Mouse (Mus musculus) heart, embryonic 14.5 days (tissue): ENCODE results near the gene Lhpp. TPM values are rescaled to one million over a fixed set of nuclear protein-coding genes. Genes with fewer than 3 reads are reported as not detected.

Source experiments
- ATAC-seq: fragments of 200-750 bp; cut with Nextera tagmentation; 2 replicates; pipeline ENCODE4 v1.8.0; 2017; ENCODE audit warnings: low read depth, moderate TSS enrichment; ENCODE audit not compliant: insufficient number of reproducible peaks, insufficient read depth, low FRiP score
- H3K27ac ChIP-seq, 2 experiments: fragments of 200-500 bp in 1 of 2; fragments of 300-500 bp in 1 of 2; sonication (generic) in 1 of 2; replicated peaks in 1 of 2; 2 replicates each; pipeline ENCODE4 v1.5.1; 2012 to 2014; ENCODE audit warnings: low read depth in 2 of 2, low read length in 2 of 2, control low read depth in 1 of 2, mild to moderate bottlenecking in 1 of 2, mixed read lengths in 1 of 2; ENCODE audit not compliant: control insufficient read depth in 1 of 2, insufficient read depth in 1 of 2
- H3K27me3 ChIP-seq: fragments of 300-500 bp; sonication (generic); 2 replicates; pipeline ENCODE4 v1.6.1; 2014; ENCODE audit warnings: mild to moderate bottlenecking, low read length, control low read depth; ENCODE audit not compliant: control insufficient read depth, insufficient read depth
- H3K36me3 ChIP-seq: fragments of 300-500 bp; sonication (generic); 2 replicates; pipeline ENCODE4 v1.6.1; 2014; ENCODE audit warnings: mild to moderate bottlenecking, control low read depth, low read length, mixed read lengths; ENCODE audit not compliant: control insufficient read depth, insufficient read depth
- H3K4me1 ChIP-seq, 2 experiments: fragments of 200-500 bp in 1 of 2; fragments of 300-500 bp in 1 of 2; sonication (generic) in 1 of 2; 2 replicates each; pipeline ENCODE4 v1.6.1; 2012 to 2014; ENCODE audit warnings: low read length in 2 of 2, control low read depth in 1 of 2, mixed read lengths in 1 of 2; ENCODE audit not compliant: control insufficient read depth in 2 of 2, insufficient read depth in 2 of 2
- H3K4me2 ChIP-seq: fragments of 300-500 bp; sonication (generic); 2 replicates; pipeline ENCODE4 v1.6.1; 2014; ENCODE audit warnings: mild to moderate bottlenecking, low read length
- H3K4me3 ChIP-seq, 2 experiments: fragments of 200-500 bp in 1 of 2; fragments of 300-500 bp in 1 of 2; sonication (generic) in 1 of 2; 2 replicates each; pipeline ENCODE4 v1.5.1; 2012 to 2014; ENCODE audit warnings: low read length in 2 of 2, mild to moderate bottlenecking in 2 of 2, control low read depth in 1 of 2, low read depth in 1 of 2, moderate library complexity in 1 of 2; ENCODE audit not compliant: control insufficient read depth in 1 of 2, insufficient read depth in 1 of 2
- H3K9ac ChIP-seq: fragments of 300-500 bp; sonication (generic); 2 replicates; pipeline ENCODE4 v1.6.1; 2014; ENCODE audit warnings: mild to moderate bottlenecking, low read length
- H3K9me3 ChIP-seq: fragments of 300-500 bp; sonication (generic); 2 replicates; pipeline ENCODE4 v1.6.1; 2016; ENCODE audit warnings: low read length, control low read depth; ENCODE audit not compliant: control insufficient read depth
- WGBS: fragments of 180-500 bp; shearing (Covaris S2); extraction: QIAGEN DNeasy Blood & Tissue Kit; methylation state at CpG from one replicate; pipeline ENCODE4 v1.1.7; 2014; 5-methylcytosine and 5-hydroxymethylcytosine counted together
- polyA plus RNA-seq: library from polyadenylated mRNA; unstranded; fragments of >200 nt; fragmentation: Nextera tagmentation; extraction: Ambion mirVana; gene quantifications from 2 replicates; pipeline ENCODE4 v1.2.1, GENCODE M21; 2014

Lhpp gene
- polyA plus RNA-seq, 1 experiment from 2014 or later, result 35.0 TPM

DNA sequence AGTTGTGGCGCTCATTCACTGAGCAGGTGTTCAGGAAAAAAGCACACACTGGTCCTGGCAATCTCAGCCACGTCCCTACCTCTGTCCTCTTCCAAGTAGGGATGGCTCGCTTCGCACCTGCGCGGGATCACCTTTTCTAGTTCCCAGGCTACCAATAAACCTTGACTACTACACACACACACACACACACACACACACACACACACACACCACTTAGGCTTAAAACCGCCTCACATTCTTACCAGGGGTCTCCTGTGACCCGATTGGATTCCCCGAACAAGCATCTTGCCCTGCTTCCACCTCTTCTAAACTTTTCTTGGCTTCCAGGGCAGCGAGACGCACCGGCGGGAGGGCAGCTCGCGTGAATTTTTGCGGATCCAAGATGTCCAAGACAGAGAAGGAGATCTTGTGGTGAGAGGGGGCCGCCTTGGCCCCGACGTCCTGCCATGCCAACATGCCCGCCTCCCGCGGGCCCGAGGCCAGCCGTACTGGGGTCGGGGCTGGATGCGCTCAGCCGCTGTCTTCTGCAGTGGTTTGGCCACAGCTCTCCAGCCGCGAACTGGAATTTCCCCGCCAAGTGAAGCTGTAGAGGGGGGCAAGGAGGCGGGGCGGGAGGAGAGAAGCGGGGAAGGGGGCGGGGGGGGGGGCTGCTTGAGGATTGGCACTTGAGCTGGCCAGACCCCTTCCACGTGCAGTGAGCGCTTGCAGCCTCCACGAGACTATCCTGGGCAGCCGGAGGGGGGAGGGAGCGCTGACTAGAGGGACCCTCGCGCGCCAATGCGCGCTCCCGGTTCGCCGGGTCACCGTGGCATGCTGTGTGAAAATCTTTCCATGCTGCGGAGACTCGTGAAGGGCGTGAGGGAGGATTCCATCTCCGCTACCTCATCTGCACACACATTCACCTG lies 11.1 kb upstream of the Lhpp start, which contains the start of gene Nkx1-2:
TSS of gene Nkx1-2 (minus strand) at position 567 of the 905 bp plus-strand sequence.
- WGBS, result under 1% methylated on average over 48 of the region's 52 CpGs
- H3K4me2 ChIP-seq, result peak within 1 kb of the TSS; percentile 91
- ATAC-seq, result no peak
- H3K36me3 ChIP-seq, result no peaks in the 10 kb centered on the region
- peaks cover 85% of the 10 kb centered on the region for H3K27me3 ChIP-seq
- H3K27ac ChIP-seq, result no peak within 1 kb of the TSS
- peaks cover 5 to 23% of the 10 kb centered on the region in 2 experiments for H3K4me1 ChIP-seq
- peak within 1 kb of the TSS; percentile 38 to 58 for H3K4me3 ChIP-seq
- H3K9ac ChIP-seq, result 0 out of 2 replicates have a peak within 1 kb of the TSS, but pooled peaks have one; percentile 14
- no peaks in the 10 kb centered on the region for H3K9me3 ChIP-seq

DNA sequence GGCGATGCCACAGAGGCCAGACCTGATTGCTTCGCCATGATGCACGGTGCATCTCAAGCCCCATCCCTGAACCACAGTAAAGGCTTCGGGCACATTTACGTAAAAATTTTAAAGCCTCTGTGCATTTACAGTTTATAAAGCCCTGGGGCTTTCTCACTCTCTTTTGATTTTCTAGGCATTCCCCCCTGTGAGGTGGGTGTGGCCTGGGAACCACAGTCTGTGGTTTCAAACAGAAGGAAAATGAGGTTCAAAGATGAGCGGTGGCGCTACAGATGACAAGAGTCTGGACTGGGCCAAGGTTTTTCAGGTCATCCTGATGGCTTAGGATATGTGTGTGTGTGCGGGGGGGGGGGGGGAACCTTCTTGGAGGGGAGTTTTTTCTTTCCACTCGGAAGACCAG lies 10.4 kb upstream of the Lhpp start:
- Histone ChIP-seq H3K4me3 (peak overlapping the region; percentile 33 to 42), H3K4me2 (peak overlapping the region; percentile 84), H3K36me3 (no peaks in the 10 kb centered on the region), H3K4me1 (peaks cover 5 to 23% of the 10 kb centered on the region in 2 experiments), H3K27ac (no peak overlapping the region), H3K27me3 (peaks cover 86% of the 10 kb centered on the region), H3K9ac (no peak overlapping the region), H3K9me3 (no peaks in the 10 kb centered on the region)
- WGBS, result 3% methylated on average over 9 of the region's 9 CpGs
- ATAC-seq, result no peak

DNA sequence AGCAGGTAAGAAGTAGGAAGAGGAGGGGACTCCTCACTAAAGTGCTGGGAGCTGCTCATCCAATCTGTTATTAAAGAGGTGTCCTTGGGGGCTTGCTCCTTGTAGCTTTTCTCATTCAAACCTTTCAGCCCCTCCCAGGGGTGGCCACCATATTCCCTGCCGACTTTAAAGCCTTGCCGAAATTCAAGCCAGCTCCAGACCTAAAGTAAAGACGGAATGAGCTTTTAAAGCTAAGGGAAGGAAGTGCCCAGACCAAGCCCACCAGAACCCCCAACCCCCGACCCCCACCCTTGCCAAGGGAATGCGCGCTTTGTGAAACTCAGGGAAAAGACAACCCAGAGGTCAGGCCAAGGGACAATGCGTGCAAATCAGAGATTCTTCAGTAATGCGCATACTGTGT lies 9.5 kb upstream of the Lhpp start:
- Histone ChIP-seq H3K9ac (no peak overlapping the region), H3K36me3 (no peaks in the 10 kb centered on the region), H3K4me3 (no peak overlapping the region), H3K4me2 (no peak overlapping the region), H3K4me1 (peaks cover 5 to 23% of the 10 kb centered on the region in 2 experiments), H3K27me3 (peaks cover 78% of the 10 kb centered on the region), H3K9me3 (no peaks in the 10 kb centered on the region), H3K27ac (no peak overlapping the region)
- 18% methylated on average over 8 of the region's 8 CpGs for WGBS
- no peak for ATAC-seq

GRCm38 (mm10) chr7:132604720-132605119 lies 5.7 kb upstream of the Lhpp start:
- Histone ChIP-seq H3K9me3 (no peaks in the 10 kb centered on the region), H3K36me3 (no peaks in the 10 kb centered on the region), H3K4me3 (no peak overlapping the region), H3K27me3 (peaks cover 44% of the 10 kb centered on the region), H3K27ac (no peak overlapping the region), H3K9ac (no peak overlapping the region), H3K4me2 (no peak overlapping the region), H3K4me1 (peaks cover 0 to 4% of the 10 kb centered on the region in 2 experiments; a peak in 1 of 4 replicates)
- WGBS, result 78% methylated on average over 4 of the region's 4 CpGs
- ATAC-seq, result no peak

DNA sequence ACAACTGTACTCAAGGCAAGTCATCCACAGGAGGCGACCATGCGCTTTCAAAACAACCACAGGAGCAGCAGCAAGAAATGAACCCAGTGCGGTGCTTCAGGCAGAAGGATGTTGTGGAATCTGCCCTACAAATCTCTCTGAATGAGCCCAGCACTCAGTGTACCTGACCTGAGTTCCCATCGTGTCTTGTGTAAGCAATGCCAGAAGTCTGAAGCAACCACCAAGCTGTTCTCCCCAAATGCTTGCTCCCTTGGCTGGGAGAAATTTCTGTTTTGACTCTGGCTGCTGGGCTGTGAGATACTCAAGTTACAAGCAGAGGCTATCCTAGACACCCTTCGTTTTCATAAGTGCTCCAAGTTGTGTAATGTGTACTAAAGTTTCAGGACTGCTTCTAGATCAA lies 4.7 kb upstream of the Lhpp start:
- H3K4me1 ChIP-seq, result peaks cover 0 to 5% of the 10 kb centered on the region in 2 experiments; a peak in 2 of 4 replicates
- WGBS, result 56% methylated on average over 5 of the region's 5 CpGs
- no peaks in the 10 kb centered on the region for H3K9me3 ChIP-seq
- no peak overlapping the region for H3K9ac ChIP-seq
- no peak for ATAC-seq
- H3K27ac ChIP-seq, result no peak overlapping the region
- no peak overlapping the region for H3K4me3 ChIP-seq
- no peaks in the 10 kb centered on the region for H3K36me3 ChIP-seq
- no peak overlapping the region for H3K4me2 ChIP-seq
- H3K27me3 ChIP-seq, result peaks cover 34% of the 10 kb centered on the region

DNA sequence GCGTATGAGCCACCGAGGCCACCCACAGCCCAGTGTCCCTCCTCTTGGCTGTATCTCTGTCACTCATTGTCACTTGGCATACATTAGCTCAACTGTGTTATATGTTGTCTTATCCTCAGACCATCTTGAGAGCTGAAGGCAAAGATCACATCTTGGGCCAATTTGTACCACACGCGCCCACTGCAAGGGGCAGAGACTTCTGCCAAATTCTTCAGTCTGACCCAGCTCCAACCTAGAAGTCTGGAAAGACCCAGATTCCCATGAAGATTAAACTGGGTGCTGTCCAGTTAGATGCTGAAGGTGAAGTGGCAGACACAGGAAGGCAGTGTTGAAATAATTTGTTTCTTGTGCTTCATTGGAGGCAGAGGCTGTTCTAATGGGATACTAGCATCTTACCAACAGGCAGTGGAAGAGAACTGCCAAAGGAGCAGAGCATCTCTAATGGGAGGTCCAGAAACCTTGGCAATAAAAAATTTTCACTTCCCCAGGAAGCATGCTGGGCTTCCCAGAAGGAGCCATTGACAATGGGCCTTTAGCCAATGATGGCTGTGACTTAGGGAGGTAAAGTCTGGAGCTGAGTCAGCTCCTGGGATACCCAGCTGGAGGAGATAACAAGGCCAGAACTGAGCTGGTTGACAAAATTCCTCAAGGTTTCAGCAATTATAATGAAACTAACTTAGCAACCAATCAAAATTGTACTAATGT lies 2.0 kb upstream of the Lhpp start:
- Histone ChIP-seq H3K4me3 (no peak overlapping the region), H3K27me3 (peaks cover 7% of the 10 kb centered on the region; the same call in 1 of the 2 replicates), H3K27ac (no peak overlapping the region), H3K4me2 (no peak overlapping the region), H3K4me1 (peaks cover 0 to 7% of the 10 kb centered on the region in 2 experiments), H3K9me3 (no peaks in the 10 kb centered on the region), H3K36me3 (no peaks in the 10 kb centered on the region), H3K9ac (no peak overlapping the region)
- 90% methylated on average over 4 of the region's 4 CpGs for WGBS
- ATAC-seq, result no peak

- 0 out of 2 replicates have a peak, but pooled peaks cover 2% of the 10 kb centered on the region for H3K27me3 ChIP-seq
- no peaks in the 10 kb centered on the region for H3K9me3 ChIP-seq
- no peak for ATAC-seq
- H3K4me1 ChIP-seq, result peaks cover 2 to 7% of the 10 kb centered on the region in 2 experiments
- no peak overlapping the region for H3K27ac ChIP-seq
- no peak overlapping the region for H3K9ac ChIP-seq
- 97% methylated on average over 8 of the region's 8 CpGs for WGBS
- no peak overlapping the region for H3K4me3 ChIP-seq
- no peaks in the 10 kb centered on the region for H3K36me3 ChIP-seq
- no peak overlapping the region for H3K4me2 ChIP-seq
Measured at GRCm38 (mm10) chr7:132611530-132611929, 1.1 kb downstream of the Lhpp start.
